Mouse (Mus musculus) liver, embryonic 14.5 days (tissue): ENCODE data around the gene Neu3. TPM values are rescaled to one million over a fixed set of nuclear protein-coding genes. Genes with fewer than 3 reads are reported as not detected.
A peak's percentile ranks its signal among the peaks of the same experiment; 100 is the strongest.

Experiments used
- ATAC-seq: fragments of 200-750 bp; cut with Nextera tagmentation; 2 replicates; pipeline ENCODE4 v1.8.0; 2017; ENCODE audit warnings: moderate number of reproducible peaks, mild to moderate bottlenecking, moderate library complexity; ENCODE audit not compliant: insufficient read depth
- DNase-seq, 3 experiments: peaks; one replicate each; pipeline ENCODE4 v3.0.0-alpha.2; 2012 to 2013; ENCODE audit warnings: low read depth in 3 of 3, low spot score in 3 of 3
- H3K27ac ChIP-seq: fragments of 300-500 bp; sonication (generic); 2 replicates; pipeline ENCODE4 v1.5.1; 2014; ENCODE audit warnings: moderate library complexity, mild to moderate bottlenecking, control low read depth, inconsistent platforms
- H3K27me3 ChIP-seq: fragments of 300-500 bp; sonication (generic); 2 replicates; pipeline ENCODE4 v1.6.1; 2014; ENCODE audit warnings: mild to moderate bottlenecking, low read length, moderate library complexity; ENCODE audit not compliant: control insufficient read depth, insufficient read depth
- H3K36me3 ChIP-seq: fragments of 300-500 bp; sonication (generic); replicated peaks from 2 replicates; pipeline ENCODE4 v1.6.1; 2014; ENCODE audit warnings: low read depth; ENCODE audit not compliant: control insufficient read depth, insufficient read depth
- H3K4me1 ChIP-seq, 2 experiments: fragments of 200-500 bp in 1 of 2; fragments of 300-500 bp in 1 of 2; sonication (generic) in 1 of 2; replicated peaks; 2 replicates each; pipeline ENCODE4 v1.6.1; 2012 to 2014; ENCODE audit warnings: antibody characterized with exemption in 1 of 2, inconsistent platforms in 1 of 2, low read length in 1 of 2; ENCODE audit not compliant: control insufficient read depth in 2 of 2, insufficient read depth in 2 of 2
- H3K4me2 ChIP-seq: fragments of 300-500 bp; sonication (generic); 2 replicates; pipeline ENCODE4 v1.6.1; 2014; ENCODE audit warnings: low read depth, mild to moderate bottlenecking, control low read depth, moderate library complexity
- H3K4me3 ChIP-seq, 2 experiments: fragments of 200-500 bp in 1 of 2; fragments of 300-500 bp in 1 of 2; sonication (generic) in 1 of 2; 2 replicates each; pipeline ENCODE4 v1.5.1; 2012 to 2014; ENCODE audit warnings: low read depth in 2 of 2, low read length in 2 of 2, mild to moderate bottlenecking in 2 of 2, control low read depth in 1 of 2, inconsistent platforms in 1 of 2, moderate library complexity in 1 of 2; ENCODE audit not compliant: insufficient read depth in 1 of 2
- H3K9ac ChIP-seq: fragments of 300-500 bp; sonication (generic); replicated peaks from 2 replicates; pipeline ENCODE4 v1.6.1; 2014; ENCODE audit warnings: mild to moderate bottlenecking, control low read depth, moderate library complexity
- H3K9me3 ChIP-seq: fragments of 300-500 bp; sonication (generic); 2 replicates; pipeline ENCODE4 v1.6.1; 2016; ENCODE audit warnings: low read length, mixed read lengths; ENCODE audit not compliant: control insufficient read depth
- CTCF ChIP-seq: IDR thresholded peaks from 2 replicates; pipeline ENCODE4 v1.5.1; 2016; ENCODE audit warnings: antibody characterized with exemption, low read depth, control low read depth
- EP300 ChIP-seq: IDR thresholded peaks from 2 replicates; pipeline ENCODE4 v1.6.1; 2016; ENCODE audit warnings: antibody characterized with exemption, low read depth
- WGBS: fragments of 180-500 bp; shearing (Covaris S2); extraction: QIAGEN DNeasy Blood & Tissue Kit; methylation state at CpG from one replicate; pipeline ENCODE4 v1.1.7; 2014; ENCODE audit not compliant: insufficient replicate concordance; 5-methylcytosine and 5-hydroxymethylcytosine counted together
- polyA plus RNA-seq, 2 experiments: library from polyadenylated mRNA; depleted of rRNA in 1 of 2; stranded (reverse) in 1 of 2; unstranded in 1 of 2; fragments of >200 nt; fragmentation: Nextera tagmentation in 1 of 2; extraction: Ambion mirVana in 1 of 2; gene quantifications; 2 replicates each; pipeline versions ENCODE4 v1.2.1 to v1.2.3; 2012 to 2014

Gene Neu3
- polyA plus RNA-seq, 2 experiments: 2.9 to 4.1 TPM

DNA sequence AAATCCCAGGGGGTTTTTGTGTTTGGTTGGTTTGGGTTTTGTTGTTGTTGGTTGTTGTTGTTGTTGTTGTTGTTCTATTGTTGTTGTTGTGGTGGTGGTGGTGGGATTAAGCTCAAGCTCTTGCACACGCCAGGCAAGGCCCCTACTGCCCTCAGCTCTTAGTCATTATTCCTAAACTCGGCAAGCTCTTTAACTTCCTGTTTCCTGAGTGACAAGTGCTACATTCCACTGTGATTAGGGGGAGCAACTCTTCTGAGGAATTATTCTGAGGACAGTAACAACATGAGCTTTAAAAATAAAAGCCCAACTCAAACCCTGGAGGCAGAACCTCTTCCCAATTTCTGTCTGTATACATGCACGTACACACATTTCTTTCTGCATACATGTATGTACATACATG, 37.0 kb upstream of the Neu3 start:
- Histone ChIP-seq H3K27me3 (no peaks in the 10 kb centered on the region), H3K4me3 (no peak overlapping the region), H3K4me1 (0 out of 4 replicates have a peak, but pooled peaks cover 0 to 1% of the 10 kb centered on the region in 2 experiments), H3K4me2 (no peak overlapping the region), H3K36me3 (no peaks in the 10 kb centered on the region), H3K9me3 (no peaks in the 10 kb centered on the region), H3K9ac (no peak overlapping the region), H3K27ac (no peak overlapping the region)
- WGBS: 37% methylated on average over 3 of the region's 3 CpGs
- DNase-seq: no peak
- TF ChIP-seq CTCF (no peak), EP300 (no peak)
- ATAC-seq: no peak

DNA sequence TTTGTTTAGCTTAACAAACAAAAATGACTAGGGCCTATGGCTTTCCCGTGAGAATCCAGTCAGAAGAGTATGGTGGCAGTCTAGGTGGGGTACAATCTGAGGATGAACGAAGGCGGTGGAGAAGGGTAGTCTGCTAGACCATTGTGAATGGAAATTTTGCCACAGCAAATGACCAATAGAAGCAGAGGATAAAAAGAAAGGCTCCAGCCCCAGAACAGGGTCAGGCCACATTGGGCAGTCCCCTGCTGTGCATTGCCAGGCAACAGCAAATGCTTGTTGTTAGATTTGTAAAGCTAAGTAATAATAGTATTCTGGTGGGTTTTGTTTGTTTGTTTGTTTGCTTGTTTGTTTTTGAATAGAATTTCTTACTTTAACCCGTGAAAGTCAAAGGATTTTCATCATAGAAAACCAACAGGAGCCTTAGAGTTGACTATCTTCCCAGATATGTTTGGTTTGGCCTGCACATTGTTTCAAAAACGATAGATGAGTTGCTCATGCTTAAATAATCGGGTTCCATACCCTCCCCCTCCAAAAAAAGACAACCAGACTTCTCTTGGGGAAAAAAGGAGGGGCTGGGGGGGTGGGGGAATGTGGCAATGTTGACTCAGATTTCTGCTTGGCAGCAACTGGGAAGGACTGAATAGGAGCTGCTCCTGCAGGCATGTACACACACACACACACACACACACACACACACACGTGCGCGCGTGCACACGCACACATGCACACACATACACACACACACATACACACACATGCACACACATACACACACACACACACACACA, 36.2 kb upstream of the Neu3 start:
- Histone ChIP-seq H3K4me3 (no peak overlapping the region), H3K9ac (no peak overlapping the region), H3K4me2 (no peak overlapping the region), H3K27ac (no peak overlapping the region), H3K9me3 (no peaks in the 10 kb centered on the region), H3K4me1 (0 out of 4 replicates have a peak, but pooled peaks cover 0 to 1% of the 10 kb centered on the region in 2 experiments), H3K36me3 (no peaks in the 10 kb centered on the region), H3K27me3 (no peaks in the 10 kb centered on the region)
- 65% methylated on average over 11 of the region's 11 CpGs for WGBS
- TF ChIP-seq EP300: no peak
- TF ChIP-seq CTCF: no peak
- DNase-seq (no peak), ATAC-seq (no peak)

DNA sequence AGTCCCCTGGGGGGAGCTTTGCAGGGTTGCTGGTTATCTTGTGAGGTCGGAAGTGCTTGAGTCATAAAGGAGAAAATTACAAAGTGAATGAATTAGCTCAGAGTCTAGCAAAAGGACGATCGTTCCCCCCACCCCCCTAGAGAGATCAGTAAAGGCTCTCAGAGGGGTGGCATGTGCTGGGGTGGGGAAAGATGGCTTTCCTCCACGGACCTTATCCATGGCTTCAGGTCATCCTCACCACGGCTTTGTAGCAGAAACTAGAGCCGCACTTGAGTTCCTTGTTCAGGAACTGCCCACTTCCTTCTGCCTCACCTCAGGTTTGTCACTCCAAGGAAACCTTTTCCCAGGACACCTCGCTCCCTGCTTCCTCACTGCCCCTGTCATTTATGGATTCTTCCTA, 35.1 kb upstream of the Neu3 start, which contains the start of gene Spcs2:
Gene Spcs2, minus strand, starts transcription at position 101 of the 400 bp plus-strand sequence.
- no peak within 1 kb of the TSS for H3K4me2 ChIP-seq
- no peak for DNase-seq
- no peak within 1 kb of the TSS for H3K4me3 ChIP-seq
- H3K27ac ChIP-seq: no peak within 1 kb of the TSS
- no peak for ATAC-seq
- TF ChIP-seq EP300: no peak
- no peak for TF ChIP-seq CTCF
- H3K27me3 ChIP-seq: no peaks in the 10 kb centered on the region
- no peaks in the 10 kb centered on the region for H3K9me3 ChIP-seq
- no peaks in the 10 kb centered on the region for H3K36me3 ChIP-seq
- no peak within 1 kb of the TSS for H3K9ac ChIP-seq
- WGBS: 34% methylated on average over 7 of the region's 7 CpGs
- peaks cover 1 to 3% of the 10 kb centered on the region in 2 experiments; a peak in 1 of 4 replicates for H3K4me1 ChIP-seq

DNA sequence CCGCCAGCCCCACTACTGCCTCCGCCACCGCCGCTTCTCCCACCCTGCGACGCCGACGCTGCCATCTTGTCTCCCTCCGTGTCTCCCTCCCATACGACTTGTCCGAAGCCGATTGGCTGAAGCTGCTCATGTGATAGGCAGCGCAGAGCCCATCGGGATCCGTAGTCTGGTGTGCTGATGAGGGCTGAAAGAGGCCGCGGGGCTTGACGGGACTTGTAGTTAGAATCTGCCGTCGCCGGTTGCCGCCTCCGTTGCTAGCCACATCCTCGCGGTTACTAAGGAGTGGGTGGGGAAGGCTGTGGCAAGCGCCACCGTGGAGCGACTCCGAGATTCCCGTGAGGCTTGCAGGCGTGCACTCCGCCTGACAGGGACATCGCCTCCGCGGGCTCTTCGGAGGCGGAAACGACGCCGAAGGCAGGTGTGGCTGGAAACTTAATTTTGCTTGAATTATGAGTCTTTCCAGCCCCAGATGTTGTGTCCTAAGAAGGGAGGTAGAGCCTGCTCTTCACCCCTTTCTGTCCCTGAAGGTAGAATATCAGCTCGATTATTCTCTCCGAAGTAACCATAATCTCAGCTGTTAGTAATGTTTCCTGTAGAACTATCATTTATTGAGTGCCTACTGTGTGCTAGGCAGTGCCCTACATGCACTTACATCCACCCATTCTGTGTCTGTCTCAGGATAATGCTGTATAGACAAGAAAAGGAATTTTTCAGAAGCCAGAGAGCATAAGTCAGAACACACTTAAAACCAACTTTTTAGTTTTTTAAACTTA, 30.8 kb upstream of the Neu3 start, which contains the start of gene Xrra1:
Gene Xrra1, plus strand, starts transcription at position 304 of the 773 bp plus-strand sequence.
- DNase-seq (peak; percentile 97 to 99 (median 98)), ATAC-seq (peak; percentile 99)
- Histone ChIP-seq H3K27me3 (no peaks in the 10 kb centered on the region), H3K36me3 (peaks cover 9% of the 10 kb centered on the region), H3K4me3 (peak within 1 kb of the TSS; percentile 71 to 94), H3K9me3 (no peaks in the 10 kb centered on the region), H3K4me2 (peak within 1 kb of the TSS; percentile 98), H3K9ac (peak within 1 kb of the TSS; percentile 73), H3K4me1 (peaks cover 15 to 16% of the 10 kb centered on the region in 2 experiments), H3K27ac (peak within 1 kb of the TSS; percentile 28; the same call in 1 of the 2 replicates)
- TF ChIP-seq CTCF: 0 out of 2 replicates have a peak, but pooled peaks have one; percentile 1
- no peak for TF ChIP-seq EP300
- WGBS: under 1% methylated on average over 42 of the region's 42 CpGs
